Mouse (Mus musculus) stomach, adult 2 months (tissue): ENCODE results near the gene 9930021J03Rik. TPM values are rescaled to one million over a fixed set of nuclear protein-coding genes. Genes with fewer than 3 reads are reported as not detected.

ENCODE experiments used
- polyA plus RNA-seq: library from polyadenylated mRNA; depleted of rRNA; stranded (reverse); fragments of >200 nt; gene quantifications from 2 replicates; pipeline ENCODE4 v1.2.3, GENCODE M21; 2012; rRNA removed

Gene 9930021J03Rik
- 0.31 and 0.66 TPM in 2 replicates for polyA plus RNA-seq

GRCm38 (mm10) chr19:29805917-29806785 lies at the start of gene 9930021J03Rik:
9930021J03Rik (minus strand) TSS chr19:29805989.

GRCm38 (mm10) chr19:29812581-29813460 lies 7.0 kb upstream of the 9930021J03Rik start, which contains the start of gene Ranbp6:
Ranbp6 (minus strand) TSS chr19:29812974.

GRCm38 (mm10) chr19:29697245-29697874 lies 108.4 kb downstream of the 9930021J03Rik start, which contains the start of gene Mlana:
Mlana (plus strand) TSS chr19:29697824.

Other genes with a start within 250 kb of the 9930021J03Rik start
- 12.2 and 14.4 TPM in 2 replicates for gene Ermp1, start 157.6 kb downstream of the 9930021J03Rik start, polyA plus RNA-seq
- gene Mlana, start 108.2 kb downstream of the 9930021J03Rik start, polyA plus RNA-seq: not detected in 2 replicates
- gene Ranbp6, start 7.0 kb upstream of the 9930021J03Rik start, polyA plus RNA-seq: 0.22 and 0.26 TPM in 2 replicates
- gene Il33, start 119.1 kb upstream of the 9930021J03Rik start, polyA plus RNA-seq: 6.7 and 7.6 TPM in 2 replicates
- not detected in 2 replicates for gene Trpd52l3, start 197.8 kb upstream of the 9930021J03Rik start, polyA plus RNA-seq
- 14.2 and 21.6 TPM in 2 replicates for gene Uhrf2, start 224.5 kb upstream of the 9930021J03Rik start, polyA plus RNA-seq